Mouse (Mus musculus) thymus, postnatal 14 days (tissue): Measurements from ENCODE around the gene Zdhhc12.

Experiments used
- DNase-seq: peaks from one replicate; pipeline ENCODE4 v3.0.0; 2021

The Zdhhc12 gene

DNA sequence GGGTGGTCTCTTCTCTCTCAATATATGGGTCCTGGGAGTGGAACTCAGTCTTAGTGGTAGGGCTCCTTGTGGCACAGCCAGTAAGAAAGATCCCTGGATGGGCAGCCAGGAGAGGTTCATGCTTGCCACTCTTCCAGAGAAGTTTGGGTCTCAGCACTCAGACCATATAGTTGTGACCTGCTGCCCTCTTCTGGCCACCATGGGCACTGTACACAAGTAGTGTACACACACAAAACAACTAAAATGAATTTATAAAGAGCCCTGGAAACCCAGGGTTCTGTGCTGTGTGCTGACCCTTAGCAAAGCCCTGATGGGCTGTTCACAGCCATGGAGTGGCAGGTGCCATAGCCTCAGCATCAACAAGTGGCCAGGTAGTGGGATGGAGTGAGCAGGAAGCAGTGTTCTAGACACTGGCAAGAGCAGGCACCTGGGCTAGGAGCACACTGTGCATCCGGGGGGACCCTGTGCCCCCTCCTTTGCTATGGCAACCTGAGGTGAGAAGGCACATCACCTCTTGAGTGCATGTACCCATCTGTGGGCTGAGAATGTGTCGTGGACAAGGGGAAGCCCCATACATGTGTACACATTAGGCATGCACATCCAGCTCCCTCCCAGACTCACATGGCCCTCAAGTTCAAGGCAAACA, 2.6 kb upstream of the Zdhhc12 start:
- DNase-seq, result peak; percentile 71

DNA sequence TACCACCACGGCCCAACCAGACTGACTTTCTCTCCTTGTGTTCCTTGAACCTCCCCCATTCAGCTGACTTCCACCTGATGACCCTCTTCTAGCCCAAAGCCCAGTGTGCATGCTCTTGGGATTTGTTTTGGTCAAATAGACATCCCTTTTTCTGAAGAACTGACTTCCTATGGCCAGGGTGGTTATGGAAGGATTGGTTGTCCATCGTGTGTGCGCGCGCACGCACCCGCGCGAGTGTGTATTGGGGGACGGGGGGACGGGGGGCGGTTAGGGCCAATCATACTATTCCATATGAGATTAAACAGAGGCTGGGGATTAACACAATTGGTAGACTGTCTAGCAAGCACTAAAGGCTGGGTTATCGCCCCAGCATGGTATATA, 750 bp upstream of the Zdhhc12 start:
- no peak for DNase-seq

DNA sequence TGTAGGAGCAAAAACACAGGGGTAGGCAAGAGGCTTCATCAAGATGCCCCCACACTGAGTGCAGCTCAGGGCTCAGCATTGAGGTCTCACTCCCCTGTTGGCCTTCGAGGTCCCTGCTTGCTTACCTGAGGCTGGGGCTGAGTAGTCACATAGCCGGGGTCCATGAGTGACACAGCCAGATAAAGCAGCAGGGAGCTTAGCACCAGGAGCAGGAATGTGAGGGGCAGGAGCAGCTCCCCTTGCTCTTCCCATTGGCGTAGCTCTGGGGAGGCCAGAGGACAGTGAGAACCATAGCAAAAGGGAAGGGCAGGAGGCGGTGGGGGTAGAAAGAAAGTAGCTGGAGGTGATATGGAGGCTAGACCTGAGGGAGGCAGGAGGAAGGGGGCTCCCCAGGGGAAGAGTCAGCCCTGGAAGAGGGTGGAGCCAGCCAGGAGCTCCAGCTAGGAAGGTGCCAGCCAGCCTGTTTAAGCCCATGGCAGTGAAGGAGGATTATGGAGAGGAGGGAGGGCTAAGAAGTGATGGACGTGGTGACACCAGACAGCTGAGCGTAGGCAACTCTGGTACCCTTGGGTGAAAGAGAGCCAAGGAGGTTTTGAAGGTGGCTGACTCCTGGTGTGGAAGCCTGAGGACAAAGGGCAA, 1.0 kb downstream of the Zdhhc12 start:
- DNase-seq, result no peak

DNA sequence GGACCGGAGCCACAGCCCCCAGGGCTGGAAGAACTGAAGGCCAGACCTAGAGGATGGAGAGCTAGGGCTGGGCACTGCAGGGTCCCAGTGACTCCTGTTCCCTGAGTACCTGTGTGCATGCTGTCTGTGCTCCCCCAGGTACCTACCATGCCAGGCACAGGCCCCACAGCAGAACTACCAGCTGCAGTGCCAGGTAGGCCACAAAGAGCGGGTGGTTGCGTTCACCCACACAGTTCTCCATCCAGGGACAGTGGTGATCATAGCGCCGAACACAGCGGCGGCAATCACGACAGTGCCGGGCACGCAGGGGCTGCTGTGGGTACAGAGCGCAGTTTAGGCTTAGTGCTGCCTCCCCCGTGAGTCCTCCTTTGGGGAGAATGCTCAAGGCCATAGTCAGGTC, 1.9 kb downstream of the Zdhhc12 start:
- no peak for DNase-seq

DNA sequence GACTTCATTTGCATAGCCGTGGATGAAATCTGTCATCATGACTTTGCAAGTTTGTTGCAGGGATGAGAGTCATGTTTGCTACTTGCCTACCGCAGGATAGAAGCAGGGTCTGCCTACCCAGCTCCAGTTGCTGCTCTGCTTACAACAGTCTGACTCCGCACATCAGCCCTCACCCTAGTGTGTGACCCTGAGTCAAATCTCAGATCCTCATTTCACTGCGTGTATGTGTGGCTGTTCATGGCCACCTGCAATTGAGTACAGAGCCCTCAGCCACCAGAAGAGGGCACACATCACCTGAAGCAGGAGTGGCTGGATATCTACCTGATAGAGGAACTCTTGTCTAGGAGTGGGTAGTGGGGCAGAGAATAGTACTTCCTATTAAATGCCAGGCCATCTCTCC, 6.1 kb downstream of the Zdhhc12 start:
- no peak for DNase-seq

DNA sequence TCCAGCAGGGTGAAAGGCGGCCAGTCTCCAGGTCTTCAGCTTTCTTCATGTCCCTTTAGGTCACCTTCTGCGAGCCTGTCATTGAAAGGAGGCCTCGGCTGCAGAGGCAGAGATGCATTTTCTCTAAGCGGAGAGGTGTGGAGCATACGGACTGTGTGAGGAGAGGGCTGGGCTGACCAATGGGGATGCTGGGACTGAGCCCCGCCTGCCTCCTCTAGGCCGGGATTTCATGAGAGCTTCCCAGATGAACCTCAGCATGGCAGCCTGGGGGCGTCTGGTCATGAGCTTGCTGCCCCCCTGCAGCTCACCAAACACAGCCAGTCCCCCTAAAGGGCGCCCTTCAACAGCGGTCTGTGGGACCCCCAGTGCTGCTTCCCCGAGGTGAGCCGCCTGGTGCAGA, 8.8 kb downstream of the Zdhhc12 start:
- DNase-seq, result no peak

DNA sequence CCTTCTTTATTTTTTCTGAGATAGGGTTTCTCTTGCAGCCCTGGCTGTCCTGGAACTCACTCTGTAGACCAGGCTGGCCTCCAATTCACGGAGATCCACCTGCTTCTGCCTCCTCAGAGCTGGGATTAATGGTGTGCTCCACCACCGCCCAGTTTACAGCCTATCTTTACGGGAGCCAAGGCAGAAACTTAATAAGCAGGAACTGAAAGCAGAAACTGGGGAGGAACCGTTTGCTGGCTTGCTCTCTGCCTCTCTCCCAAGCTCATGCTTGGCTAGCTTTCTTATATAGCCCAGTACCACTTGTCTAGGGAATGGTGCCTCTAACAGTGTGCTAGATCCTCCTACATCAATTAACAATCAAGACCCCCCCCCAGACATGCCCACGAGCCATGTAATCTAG, 9.3 kb downstream of the Zdhhc12 start:
- DNase-seq, result no peak

DNA sequence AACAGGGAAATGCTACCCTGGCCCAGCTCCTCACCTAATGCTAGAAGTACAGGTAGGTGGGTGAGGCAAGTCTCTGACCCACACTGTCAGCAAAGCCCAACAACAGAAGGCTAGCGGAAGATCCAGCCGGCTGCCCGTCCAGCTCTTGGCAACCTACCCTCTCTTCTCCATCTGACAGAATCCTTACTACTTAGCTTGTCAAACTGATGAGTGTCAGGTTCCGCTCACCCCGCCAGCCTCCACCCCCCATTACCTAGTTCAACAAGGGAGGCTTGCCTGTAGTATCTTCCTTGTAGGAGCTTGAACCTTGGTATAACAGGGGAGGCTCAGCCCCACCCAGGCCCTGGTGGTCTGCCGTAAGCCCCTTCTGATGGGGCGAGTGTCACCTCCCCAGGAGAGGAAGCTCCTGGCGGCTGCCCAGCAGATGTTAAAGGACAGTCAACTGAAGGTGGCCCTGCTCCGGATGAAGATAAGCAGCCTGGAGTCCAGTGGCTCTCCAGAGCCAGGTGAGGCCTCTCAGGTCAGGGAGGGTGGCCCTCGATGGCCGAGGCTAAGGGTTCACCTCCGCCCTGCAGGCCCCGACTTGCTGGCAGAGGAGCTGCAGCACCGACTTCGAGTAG, 13.2 kb downstream of the Zdhhc12 start:
- DNase-seq, result no peak

DNA sequence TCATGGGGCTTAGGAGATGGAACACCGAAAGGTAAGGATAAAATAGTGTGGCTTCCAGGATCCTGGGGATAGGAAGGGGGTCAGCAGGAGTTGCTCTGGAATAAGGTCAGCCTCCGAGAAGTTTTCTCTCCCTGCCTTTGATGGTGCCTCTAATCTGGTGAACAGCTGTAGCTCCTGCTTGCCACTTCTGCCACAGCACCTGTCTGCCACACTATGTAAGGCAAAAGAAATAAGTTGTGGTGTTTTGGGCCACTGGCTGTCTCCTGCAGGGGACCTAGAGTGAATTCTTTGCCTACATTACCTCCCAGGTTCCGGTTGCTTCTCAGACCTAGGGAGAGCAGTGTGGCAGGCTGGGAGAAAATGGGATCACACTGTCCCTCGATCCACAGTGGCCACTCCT, 14.7 kb downstream of the Zdhhc12 start:
- DNase-seq, result no peak

DNA sequence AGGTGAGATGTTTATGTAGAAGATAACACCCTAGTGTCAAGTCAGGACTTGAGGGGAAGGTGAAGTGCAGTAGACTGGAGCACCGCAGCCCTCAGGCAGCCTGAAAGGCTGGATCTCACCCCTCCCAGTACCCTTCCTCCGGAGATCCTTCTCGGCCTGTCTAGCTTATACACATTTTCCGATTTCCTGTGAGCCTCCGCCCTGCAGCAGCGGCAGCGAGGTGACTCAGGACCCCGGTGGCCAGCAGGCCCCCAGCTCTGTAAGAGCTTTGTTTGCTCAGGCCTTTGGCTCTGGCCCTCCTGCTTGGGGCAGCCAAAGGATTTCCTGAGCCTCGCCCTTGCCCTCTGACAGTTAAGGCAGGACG, 15.1 kb downstream of the Zdhhc12 start:
- no peak for DNase-seq

DNA sequence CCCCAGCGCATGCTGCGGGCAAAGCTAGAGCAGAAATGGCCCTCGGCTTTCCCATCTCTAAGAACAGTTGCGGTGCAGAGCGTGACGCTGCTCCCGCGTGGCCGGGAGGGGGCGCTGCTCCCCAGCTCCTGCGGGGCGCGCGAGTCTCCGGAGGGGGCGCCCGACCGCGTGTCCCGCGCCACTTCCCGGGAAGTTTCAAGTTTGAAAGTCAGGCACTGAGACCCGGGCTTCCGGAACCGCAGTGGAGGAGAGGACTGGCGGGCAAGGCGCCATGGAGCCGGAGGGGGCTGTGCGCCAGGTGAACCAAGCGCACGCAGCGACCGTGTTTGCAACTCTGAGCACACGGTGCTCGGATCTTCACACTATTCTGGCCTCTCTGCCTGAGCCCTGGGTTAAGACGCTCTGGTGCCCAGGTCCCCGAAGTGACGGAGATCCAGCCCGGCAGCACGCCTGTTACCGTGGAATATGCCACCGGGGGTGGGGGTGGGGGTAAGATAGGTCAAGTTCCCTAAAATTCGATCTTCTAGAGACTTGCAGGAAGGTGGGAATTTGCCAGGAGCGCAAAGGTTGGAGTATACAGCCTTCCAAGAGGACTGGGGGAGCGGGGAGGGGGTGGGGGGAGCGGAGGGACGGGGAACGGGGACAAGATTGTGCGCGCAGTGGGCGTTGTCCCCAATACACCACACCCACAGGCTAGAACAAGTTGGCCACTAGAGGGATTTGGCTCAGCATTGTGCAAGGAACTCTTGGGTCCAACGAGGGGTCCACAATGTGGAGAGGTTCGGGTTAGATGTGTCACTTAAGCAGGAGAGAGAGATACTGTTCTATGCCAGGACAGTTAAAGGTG, 15.7 kb downstream of the Zdhhc12 start, which contains the start of gene Pkn3:
TSS of gene Pkn3 (plus strand) at position 183 of the 847 bp plus-strand sequence.
- peak; percentile 84 for DNase-seq

DNA sequence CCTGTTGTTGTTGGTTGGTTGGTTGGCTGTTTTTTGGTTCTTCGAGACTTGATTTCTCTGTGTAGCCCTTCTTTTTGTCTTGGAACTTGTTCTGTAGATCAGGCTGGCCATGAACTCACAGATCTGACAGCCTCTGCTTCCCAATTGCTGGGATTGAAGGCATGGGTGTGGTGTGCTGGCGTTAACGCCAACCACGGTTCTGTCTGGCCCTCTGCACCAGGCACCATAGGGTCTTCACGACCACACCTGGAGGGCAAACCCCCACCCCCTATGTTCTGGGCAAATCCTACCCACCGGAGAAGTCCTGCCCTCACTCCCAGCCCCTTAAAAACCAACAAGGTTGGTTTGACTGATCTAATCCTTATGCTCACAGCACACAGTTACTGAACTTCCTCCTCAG, 16.5 kb downstream of the Zdhhc12 start:
- no peak for DNase-seq

DNA sequence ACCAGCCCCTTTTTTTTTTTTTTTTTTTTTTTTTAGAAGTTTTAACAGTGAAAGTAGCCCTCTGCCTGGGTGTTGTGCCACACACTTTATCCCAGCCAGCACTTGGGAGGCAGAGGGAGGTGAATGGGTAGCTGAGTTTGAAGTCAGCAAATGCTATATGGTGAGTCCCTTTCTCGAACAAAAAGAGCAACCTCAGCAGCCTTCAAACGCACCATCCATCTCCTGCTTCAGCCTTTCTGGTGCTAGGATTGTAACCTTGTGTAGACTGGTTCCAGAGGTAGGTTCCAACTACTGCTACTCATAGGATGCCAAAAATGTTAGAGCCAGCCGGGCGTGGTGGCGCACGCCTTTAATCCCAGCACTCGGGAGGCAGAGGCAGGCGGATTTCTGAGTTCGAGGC, 17.0 kb downstream of the Zdhhc12 start:
- DNase-seq, result no peak

DNA sequence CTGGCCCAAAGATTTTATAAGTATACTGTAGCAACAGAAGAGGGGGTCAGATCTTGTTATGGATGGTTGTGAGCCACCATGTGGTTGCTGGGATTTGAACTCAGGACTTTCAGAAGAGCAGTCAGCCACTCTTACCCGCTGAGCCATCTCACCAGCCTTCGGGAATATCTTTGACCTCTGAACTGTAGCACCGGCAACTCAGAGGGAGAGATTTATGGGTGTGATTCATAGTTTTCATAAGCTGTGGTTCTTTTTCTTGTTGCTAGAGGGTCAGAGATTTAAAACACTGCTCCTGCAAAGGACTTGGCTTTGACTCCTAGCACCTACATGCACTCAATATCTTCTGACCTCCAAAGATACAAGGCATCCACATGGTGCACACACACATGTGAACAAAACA, 17.8 kb downstream of the Zdhhc12 start:
- DNase-seq, result no peak

DNA sequence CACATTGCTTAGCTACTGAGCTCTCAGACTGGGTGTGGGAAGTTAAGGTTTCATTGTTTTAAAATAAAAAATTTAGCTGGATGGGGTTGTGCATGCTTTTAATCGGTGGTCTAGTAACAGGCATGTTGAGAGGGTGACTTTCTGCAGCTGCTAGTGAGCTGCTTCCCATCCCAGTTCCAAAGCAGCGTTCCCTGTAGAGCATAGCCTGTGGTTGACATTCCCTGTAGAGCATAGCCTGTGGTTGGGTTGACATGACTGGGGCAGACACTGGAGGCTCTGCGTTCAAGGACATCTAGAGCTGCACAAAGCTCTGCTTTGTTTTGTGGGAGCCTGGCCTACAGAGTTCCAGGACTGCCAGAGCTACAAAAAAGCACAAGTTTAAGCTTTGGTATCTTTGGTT, 20.2 kb downstream of the Zdhhc12 start:
- DNase-seq, result no peak

DNA sequence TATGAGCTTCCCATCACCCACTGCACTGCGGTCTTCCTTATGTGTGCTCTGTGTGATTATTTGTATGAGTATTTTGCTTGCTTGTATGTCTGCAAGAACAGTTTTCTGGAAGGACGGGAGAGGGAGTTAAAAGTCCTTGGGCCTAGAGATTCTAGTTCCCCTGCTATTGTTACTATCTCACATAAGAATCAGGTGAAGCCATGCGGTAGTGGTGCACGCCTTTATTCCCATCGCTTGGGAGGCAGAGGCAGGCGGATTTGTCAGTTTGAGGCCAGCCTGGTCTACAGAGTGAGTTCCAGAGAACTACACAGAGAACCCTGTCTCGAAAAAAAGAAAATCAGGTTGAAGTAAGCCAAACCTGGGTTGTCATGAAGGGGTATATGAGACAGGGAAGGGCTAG, 20.6 kb downstream of the Zdhhc12 start:
- no peak for DNase-seq

DNA sequence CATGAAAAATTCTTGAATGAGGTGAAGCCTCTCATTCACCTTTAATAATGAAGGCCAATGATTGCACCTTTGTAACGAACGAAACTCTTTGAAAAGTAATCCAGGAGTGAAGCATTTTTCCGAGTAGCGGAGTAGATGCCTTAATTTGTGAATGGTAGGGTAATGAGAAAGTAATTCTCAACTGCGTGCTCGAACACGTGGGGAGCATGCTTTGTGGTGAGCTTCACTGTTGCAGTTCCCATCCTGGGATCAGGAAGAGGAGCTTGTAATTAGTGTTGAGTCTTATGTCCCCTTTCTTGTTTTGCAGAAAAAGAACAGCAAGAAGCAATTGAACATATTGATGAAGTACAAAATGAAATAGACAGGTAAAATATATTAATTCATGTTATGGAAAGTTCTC, 25.5 kb downstream of the Zdhhc12 start:
- DNase-seq, result no peak

DNA sequence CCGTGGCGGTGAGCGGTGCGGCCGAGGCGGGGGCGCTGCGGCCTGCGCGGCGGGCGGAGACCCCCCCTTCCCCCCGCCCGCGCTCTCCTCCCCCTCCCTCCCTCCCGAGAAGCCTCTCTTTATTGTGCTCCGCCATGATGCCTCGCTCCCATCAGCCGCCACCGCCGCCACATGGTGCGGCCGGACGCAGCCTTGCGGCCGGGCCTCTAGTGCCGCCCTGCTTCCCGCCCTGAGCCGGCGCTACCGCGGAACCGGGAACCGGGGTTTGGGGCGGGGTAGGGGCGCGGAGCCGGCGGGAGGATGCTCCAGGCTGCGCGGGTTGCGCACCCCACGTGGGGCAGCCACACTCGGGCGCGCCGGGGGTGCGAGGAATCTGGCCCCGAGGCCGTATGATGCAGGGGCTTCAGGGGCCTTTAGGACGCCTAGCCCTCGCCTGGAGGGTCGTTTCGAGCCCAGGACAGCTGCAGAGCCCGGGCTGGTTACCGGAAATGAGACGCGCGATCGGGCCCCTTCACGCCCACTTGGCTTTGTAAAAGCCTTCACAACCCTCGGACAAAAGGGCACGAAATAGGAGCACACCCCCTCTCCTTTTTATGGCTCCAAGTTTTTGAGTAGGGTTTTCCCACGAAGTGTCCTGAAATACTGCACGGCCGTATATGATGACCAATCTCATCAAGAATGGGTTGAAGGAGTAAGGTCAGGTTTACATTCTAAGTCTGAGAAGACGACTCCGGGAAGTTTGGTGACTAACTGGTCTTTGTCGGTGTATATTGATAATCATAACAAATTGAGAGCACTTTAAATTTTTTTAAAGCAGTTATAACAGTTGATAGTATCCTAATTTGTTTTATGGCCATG, 26.2 kb downstream of the Zdhhc12 start:
- peak; percentile 70 for DNase-seq

DNA sequence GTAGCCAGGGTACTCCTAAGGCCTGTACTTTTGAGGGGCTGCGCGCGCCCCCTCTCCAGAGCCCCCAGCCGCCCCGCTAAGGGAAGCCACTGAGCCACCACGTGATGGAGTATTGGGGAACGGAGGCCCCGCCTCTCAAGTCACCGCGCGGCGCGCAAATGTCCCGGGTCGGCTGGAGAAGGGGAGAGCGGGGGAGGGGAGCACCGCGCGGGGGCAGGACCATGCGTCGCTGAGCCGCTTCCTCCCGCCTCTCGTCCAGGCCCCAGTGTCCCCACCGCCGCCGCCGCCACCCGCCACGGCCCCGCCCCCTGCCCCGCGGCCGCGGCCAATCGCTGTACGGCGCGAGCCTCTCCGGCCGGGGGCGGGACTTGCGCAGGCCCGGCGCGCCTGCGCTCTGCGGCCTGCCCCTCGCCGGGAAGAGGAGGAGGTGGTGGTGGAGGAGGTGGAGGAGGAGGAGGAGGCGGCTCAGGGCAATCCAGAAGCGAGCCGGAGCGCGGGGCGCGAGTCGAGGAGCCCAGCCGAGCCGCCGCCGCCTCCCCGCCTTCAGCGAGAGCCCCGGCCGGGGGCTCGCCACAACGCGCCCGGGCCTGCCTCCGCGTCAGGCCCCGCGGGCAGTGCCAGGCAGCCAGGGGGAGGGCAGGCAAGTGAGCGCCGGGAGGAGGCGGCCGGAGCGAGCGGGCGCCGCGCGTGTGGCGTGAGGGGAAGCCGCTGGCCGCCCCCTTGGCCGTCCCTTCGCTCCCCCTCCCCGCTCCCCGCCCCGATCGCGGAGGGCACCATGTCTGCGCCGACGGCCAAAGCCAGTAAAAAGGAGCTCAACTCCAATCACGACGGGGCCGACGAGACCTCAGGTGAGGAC, 27.2 kb downstream of the Zdhhc12 start:
- peak; percentile 97 for DNase-seq

DNA sequence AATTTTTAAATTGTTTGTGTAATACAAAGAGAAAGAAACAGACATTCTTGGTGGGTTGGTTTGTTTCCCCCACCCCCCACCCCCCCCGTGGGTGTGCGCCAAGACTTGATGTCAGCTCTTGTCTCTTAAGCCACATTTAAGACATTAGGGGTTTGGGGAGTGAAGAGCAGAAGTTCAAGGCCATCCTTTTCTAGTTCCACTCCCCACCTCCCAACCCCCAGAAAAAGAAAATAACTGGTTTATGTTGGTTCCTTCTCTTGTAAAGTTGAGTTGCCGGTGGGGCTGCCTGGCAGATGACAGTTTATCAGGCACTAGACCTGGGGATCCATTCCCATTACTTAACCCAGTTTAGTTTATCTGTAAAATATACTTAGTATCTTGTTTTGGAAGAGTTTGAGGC, 29.1 kb downstream of the Zdhhc12 start:
- DNase-seq, result no peak

DNA sequence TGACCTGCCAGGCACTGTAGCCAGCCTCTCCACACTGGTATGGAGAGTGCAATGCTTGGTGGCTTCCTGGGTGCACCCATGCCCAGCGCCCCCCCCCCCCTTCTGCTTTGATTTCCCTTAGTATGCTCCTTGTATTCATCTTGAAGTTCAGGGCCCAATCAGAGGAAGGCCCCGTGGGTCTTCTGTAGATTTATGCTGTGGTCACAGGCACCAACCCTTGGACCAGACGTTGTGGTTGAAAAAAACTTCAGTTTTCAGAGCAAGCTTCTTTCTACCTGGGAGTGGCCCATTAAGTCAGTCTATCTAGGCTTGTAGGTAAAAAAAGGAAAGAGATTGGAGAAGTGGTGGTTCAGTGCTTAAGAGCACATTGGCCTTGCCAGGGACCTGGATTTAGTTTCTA, 29.7 kb downstream of the Zdhhc12 start:
- no peak for DNase-seq

DNA sequence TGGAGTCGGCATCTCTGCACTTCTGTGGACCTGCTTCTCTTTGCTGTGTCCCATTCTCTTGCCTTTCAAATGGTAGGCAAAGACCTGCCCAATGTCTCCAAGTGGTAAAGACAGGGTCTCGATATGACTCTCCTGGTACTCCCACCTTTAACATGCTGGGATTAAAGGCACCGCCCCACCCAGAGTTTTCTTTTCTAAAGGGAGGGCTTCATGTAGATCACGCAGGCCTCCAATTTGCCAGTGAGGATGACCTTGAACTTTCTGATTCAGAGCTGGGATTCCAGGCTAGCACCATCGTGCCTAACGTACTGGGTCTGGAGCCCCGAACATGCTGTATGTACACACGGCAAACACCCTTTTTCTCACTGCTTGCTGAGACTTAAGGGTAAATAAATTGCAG, 30.2 kb downstream of the Zdhhc12 start:
- DNase-seq, result no peak
